Mouse (Mus musculus) neural tube, embryonic 15.5 days (tissue): Measurements from ENCODE around the gene Slc2a2. TPM values are rescaled to one million over a fixed set of nuclear protein-coding genes. Genes with fewer than 3 reads are reported as not detected.

ENCODE experiments used
- ATAC-seq: fragments of 200-750 bp; cut with Nextera tagmentation; 2 replicates; pipeline ENCODE4 v1.8.0; 2017; ENCODE audit warnings: mild to moderate bottlenecking, moderate TSS enrichment, moderate library complexity; ENCODE audit not compliant: low FRiP score
- H3K27ac ChIP-seq: fragments of 300-500 bp; sonication (generic); replicated peaks from 2 replicates; pipeline ENCODE4 v1.5.1; 2015; ENCODE audit warnings: mild to moderate bottlenecking, inconsistent platforms
- H3K27me3 ChIP-seq: fragments of 300-500 bp; sonication (generic); replicated peaks from 2 replicates; pipeline ENCODE4 v1.6.1; 2015; ENCODE audit warnings: inconsistent platforms
- H3K36me3 ChIP-seq: fragments of 300-500 bp; sonication (generic); 2 replicates; pipeline ENCODE4 v1.6.1; 2015; ENCODE audit warnings: inconsistent platforms
- H3K4me1 ChIP-seq: fragments of 300-500 bp; sonication (generic); 2 replicates; pipeline ENCODE4 v1.6.1; 2015; ENCODE audit warnings: inconsistent platforms
- H3K4me2 ChIP-seq: fragments of 300-500 bp; sonication (generic); 2 replicates; pipeline ENCODE4 v1.6.1; 2015; ENCODE audit warnings: inconsistent platforms, mild to moderate bottlenecking, moderate library complexity
- H3K4me3 ChIP-seq: fragments of 300-500 bp; sonication (generic); replicated peaks from 2 replicates; pipeline ENCODE4 v1.5.1; 2015; ENCODE audit warnings: mild to moderate bottlenecking, inconsistent platforms
- H3K9ac ChIP-seq: fragments of 300-500 bp; sonication (generic); replicated peaks from 2 replicates; pipeline ENCODE4 v1.6.1; 2015; ENCODE audit warnings: mild to moderate bottlenecking, inconsistent platforms
- H3K9me3 ChIP-seq: fragments of 300-500 bp; sonication (generic); replicated peaks from 2 replicates; pipeline ENCODE4 v1.6.1; 2016; ENCODE audit warnings: inconsistent platforms
- WGBS: fragments of 180-500 bp; shearing (Covaris S2); methylation state at CpG from one replicate; pipeline ENCODE4 v1.1.7; 2015; ENCODE audit warnings: mixed read lengths; 5-methylcytosine and 5-hydroxymethylcytosine counted together
- polyA plus RNA-seq: library from polyadenylated mRNA; unstranded; fragments of >200 nt; fragmentation: Nextera tagmentation; extraction: Ambion mirVana; gene quantifications from 2 replicates; pipeline ENCODE4 v1.2.1, GENCODE M21; 2015

Slc2a2 gene
- polyA plus RNA-seq, 1 experiment from 2014 or later = 0.10 TPM

DNA sequence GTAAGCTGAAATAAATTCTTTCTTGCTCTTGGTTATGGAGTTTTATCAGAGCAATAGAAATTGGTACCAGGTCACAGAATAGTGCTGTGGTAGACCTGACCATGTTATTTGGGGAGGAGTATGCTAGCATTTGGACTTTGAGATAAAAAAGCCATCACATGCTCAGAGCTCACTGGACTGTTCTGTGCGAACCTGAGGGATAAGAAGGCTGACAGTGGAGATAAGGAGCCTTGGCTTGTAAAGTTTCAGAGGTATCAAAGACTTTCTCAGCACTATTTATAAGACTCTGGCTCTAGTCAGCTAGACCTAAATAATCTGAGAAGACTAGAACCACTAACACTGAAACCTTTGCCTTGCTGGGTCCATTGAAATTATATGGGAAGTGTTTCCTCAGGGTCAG lies 78.3 kb downstream of the Slc2a2 start:
- H3K9ac ChIP-seq = no peak overlapping the region
- 95% methylated on average over 1 of the region's 1 CpGs for WGBS
- H3K9me3 ChIP-seq = no peaks in the 10 kb centered on the region
- no peaks in the 10 kb centered on the region for H3K36me3 ChIP-seq
- H3K4me1 ChIP-seq = peaks cover 4% of the 10 kb centered on the region
- H3K4me2 ChIP-seq = no peak overlapping the region
- no peak overlapping the region for H3K4me3 ChIP-seq
- no peak for ATAC-seq
- H3K27me3 ChIP-seq = no peaks in the 10 kb centered on the region
- no peak overlapping the region for H3K27ac ChIP-seq

DNA sequence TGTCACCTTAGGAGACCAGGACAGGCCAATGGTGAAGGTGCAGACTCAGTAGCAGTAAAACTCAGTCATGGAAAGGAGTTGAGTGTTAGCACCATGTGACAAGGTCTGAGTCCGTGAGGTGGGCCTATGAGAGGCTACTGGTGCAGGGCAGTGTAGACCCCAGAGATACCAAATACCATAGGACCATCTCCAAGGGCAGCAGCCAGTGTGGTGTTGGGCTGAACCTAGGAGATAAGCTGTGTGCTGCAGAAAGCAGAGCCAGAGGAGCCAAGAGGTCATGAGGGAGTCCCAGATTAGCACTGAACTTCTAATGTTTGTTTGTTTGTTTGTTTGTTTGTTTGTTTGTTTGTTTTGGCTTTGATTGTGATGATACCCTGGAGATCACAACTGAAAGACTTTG lies 78.8 kb downstream of the Slc2a2 start:
- Histone ChIP-seq H3K9ac (no peak overlapping the region), H3K4me2 (no peak overlapping the region), H3K27me3 (no peaks in the 10 kb centered on the region), H3K4me1 (peaks cover 5% of the 10 kb centered on the region), H3K4me3 (no peak overlapping the region), H3K9me3 (no peaks in the 10 kb centered on the region), H3K36me3 (no peaks in the 10 kb centered on the region), H3K27ac (no peak overlapping the region)
- no peak for ATAC-seq
- 88% methylated on average over 1 of the region's 1 CpGs for WGBS

DNA sequence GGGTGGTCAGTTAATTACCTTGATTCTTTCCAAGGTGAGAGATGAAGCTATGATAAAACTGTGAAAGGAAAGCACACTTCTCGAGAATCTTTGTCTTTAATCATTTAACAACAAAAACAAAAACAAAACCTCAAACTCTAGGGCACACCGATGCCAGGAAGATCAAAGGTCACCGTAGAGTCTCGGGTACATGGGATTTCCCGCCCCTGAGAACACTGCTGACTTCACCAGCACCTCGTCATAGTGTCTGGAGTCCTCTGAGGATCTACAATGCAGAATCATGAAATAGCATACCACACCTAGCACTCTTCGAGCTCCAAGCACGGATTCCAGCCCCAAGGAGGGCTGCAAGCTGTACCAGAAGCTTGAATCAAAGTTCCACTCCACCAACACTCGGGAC lies 82.8 kb downstream of the Slc2a2 start:
- Histone ChIP-seq H3K4me3 (peak overlapping the region; percentile 86), H3K4me2 (peak overlapping the region; percentile 99), H3K9me3 (no peaks in the 10 kb centered on the region), H3K36me3 (no peaks in the 10 kb centered on the region), H3K4me1 (peaks cover 11% of the 10 kb centered on the region), H3K27ac (no peak overlapping the region), H3K9ac (no peak overlapping the region), H3K27me3 (no peaks in the 10 kb centered on the region)
- peak; percentile 3; the same call in 1 of the 2 replicates for ATAC-seq
- WGBS = 80% methylated on average over 9 of the region's 9 CpGs

Other genes starting within 250 kb of the Slc2a2 start
- 9.6 and 10.1 TPM in 2 replicates for gene Eif5a2, start 83.4 kb downstream of the Slc2a2 start, polyA plus RNA-seq
- gene Rpl22l1, start 107.5 kb downstream of the Slc2a2 start, polyA plus RNA-seq = 252 and 266 TPM in 2 replicates
- gene Gm1527, start 194.7 kb downstream of the Slc2a2 start, polyA plus RNA-seq = not detected in 2 replicates